Mouse (Mus musculus) liver, embryonic 15.5 days (tissue): ENCODE measurements at regions not wholly inside any gene's neighbourhood (a gene's known extent, or its start where the extent isn't known, plus 50 kb on each side); places are given as distances from the start of the nearest gene placed in this dataset.

ENCODE experiments used
- ATAC-seq: fragments of 200-750 bp; cut with Nextera tagmentation; 2 replicates; pipeline ENCODE4 v1.8.0; 2017; ENCODE audit warnings: moderate number of reproducible peaks, mild to moderate bottlenecking, moderate library complexity; ENCODE audit not compliant: insufficient read depth
- H3K27ac ChIP-seq: fragments of 300-500 bp; sonication (generic); replicated peaks from 2 replicates; pipeline ENCODE4 v1.5.1; 2015; ENCODE audit warnings: mild to moderate bottlenecking, inconsistent platforms
- H3K27me3 ChIP-seq: fragments of 300-500 bp; sonication (generic); 2 replicates; pipeline ENCODE4 v1.6.1; 2015; ENCODE audit warnings: mild to moderate bottlenecking, inconsistent platforms
- H3K36me3 ChIP-seq: fragments of 300-500 bp; sonication (generic); replicated peaks from 2 replicates; pipeline ENCODE4 v1.6.1; 2015; ENCODE audit warnings: moderate library complexity, mild to moderate bottlenecking, inconsistent platforms
- H3K4me1 ChIP-seq: fragments of 300-500 bp; sonication (generic); replicated peaks from 2 replicates; pipeline ENCODE4 v1.6.1; 2015; ENCODE audit warnings: inconsistent platforms
- H3K4me2 ChIP-seq: fragments of 300-500 bp; sonication (generic); 2 replicates; pipeline ENCODE4 v1.6.1; 2015; ENCODE audit warnings: moderate library complexity, mild to moderate bottlenecking, inconsistent platforms
- H3K4me3 ChIP-seq: fragments of 300-500 bp; sonication (generic); replicated peaks from 2 replicates; pipeline ENCODE4 v1.5.1; 2015; ENCODE audit warnings: mild to moderate bottlenecking, inconsistent platforms
- H3K9ac ChIP-seq: fragments of 300-500 bp; sonication (generic); 2 replicates; pipeline ENCODE4 v1.6.1; 2015; ENCODE audit warnings: moderate library complexity, mild to moderate bottlenecking, inconsistent platforms
- H3K9me3 ChIP-seq: fragments of 300-500 bp; sonication (generic); replicated peaks from 2 replicates; pipeline ENCODE4 v1.6.1; 2016; ENCODE audit warnings: inconsistent platforms
- WGBS: fragments of 180-500 bp; shearing (Covaris S2); methylation state at CpG from one replicate; pipeline ENCODE4 v1.1.7; 2015; ENCODE audit warnings: mixed read lengths; ENCODE audit not compliant: insufficient replicate concordance; 5-methylcytosine and 5-hydroxymethylcytosine counted together

GRCm38 (mm10) chr3:77758840-77759361, 1527.4 kb downstream of the Rapgef2 start:
- H3K4me3 ChIP-seq: no peak overlapping the region
- WGBS: 49% methylated on average over 3 of the region's 3 CpGs
- H3K9ac ChIP-seq: no peak overlapping the region
- ATAC-seq: no peak
- no peaks in the 10 kb centered on the region for H3K9me3 ChIP-seq
- no peak overlapping the region for H3K27ac ChIP-seq
- no peaks in the 10 kb centered on the region for H3K36me3 ChIP-seq
- H3K27me3 ChIP-seq: no peaks in the 10 kb centered on the region
- H3K4me2 ChIP-seq: no peak overlapping the region
- no peaks in the 10 kb centered on the region for H3K4me1 ChIP-seq

DNA sequence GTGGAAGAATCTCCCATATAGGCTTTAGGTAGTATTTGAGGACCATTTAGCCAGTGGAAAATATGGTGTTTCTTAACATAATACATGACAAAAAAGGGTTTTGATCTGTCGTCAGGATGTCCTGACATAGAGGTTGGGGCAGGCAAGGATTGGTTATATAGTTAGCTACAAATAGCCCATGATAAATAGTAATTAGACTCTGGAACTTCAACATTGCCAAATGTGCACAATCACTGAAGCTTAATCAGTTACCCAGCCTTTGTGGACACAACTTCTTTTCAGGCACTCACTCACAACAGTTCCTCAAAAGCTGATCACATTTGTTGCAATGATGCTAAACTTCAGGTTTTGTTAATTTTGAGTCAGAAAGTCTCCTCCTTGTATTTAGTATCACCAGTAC, 1528.0 kb downstream of the Rapgef2 start:
- Histone ChIP-seq H3K4me1 (no peaks in the 10 kb centered on the region), H3K4me2 (no peak overlapping the region), H3K36me3 (no peaks in the 10 kb centered on the region), H3K4me3 (no peak overlapping the region), H3K27me3 (no peaks in the 10 kb centered on the region), H3K27ac (no peak overlapping the region), H3K9me3 (no peaks in the 10 kb centered on the region), H3K9ac (no peak overlapping the region)
- ATAC-seq: no peak
- WGBS: 58% methylated on average over 1 of the region's 1 CpGs

GRCm38 (mm10) chr3:77742146-77742545, 1544.2 kb downstream of the Rapgef2 start:
- Histone ChIP-seq H3K4me3 (no peak overlapping the region), H3K27me3 (no peaks in the 10 kb centered on the region), H3K9ac (no peak overlapping the region), H3K9me3 (no peaks in the 10 kb centered on the region), H3K4me2 (no peak overlapping the region), H3K4me1 (no peaks in the 10 kb centered on the region), H3K36me3 (no peaks in the 10 kb centered on the region), H3K27ac (no peak overlapping the region)
- ATAC-seq: no peak
- 77% methylated on average over 3 of the region's 3 CpGs for WGBS

- Histone ChIP-seq H3K27me3 (no peaks in the 10 kb centered on the region), H3K4me2 (no peak overlapping the region), H3K36me3 (no peaks in the 10 kb centered on the region), H3K27ac (no peak overlapping the region), H3K9ac (no peak overlapping the region), H3K4me1 (no peaks in the 10 kb centered on the region), H3K9me3 (no peaks in the 10 kb centered on the region), H3K4me3 (no peak overlapping the region)
- no peak for ATAC-seq
- 42% methylated on average over 1 of the region's 1 CpGs for WGBS
These were observed 1568.5 kb downstream of the Rapgef2 start for GRCm38 (mm10) chr3:77717840-77718239.

DNA sequence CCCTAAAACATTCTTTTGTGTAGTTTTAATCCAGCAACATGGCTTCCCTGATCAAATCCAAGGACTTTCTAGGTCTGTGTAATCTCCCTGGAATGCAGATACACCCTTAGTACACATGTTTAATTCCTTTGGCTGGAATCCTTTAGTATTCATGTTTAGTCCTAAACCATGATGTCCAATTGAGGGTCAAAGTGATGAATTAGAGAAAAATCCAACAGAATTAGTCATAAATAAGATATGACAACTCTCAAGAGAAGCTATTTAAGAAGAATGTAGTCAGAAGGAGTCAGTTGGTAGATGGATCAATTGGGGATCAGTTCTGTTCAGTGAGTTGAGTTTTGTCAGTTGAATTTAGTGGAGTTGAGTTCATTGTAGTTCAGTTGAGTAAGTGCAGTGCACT, 1590.7 kb downstream of the Rapgef2 start:
- H3K9ac ChIP-seq: no peak overlapping the region
- no peaks in the 10 kb centered on the region for H3K4me1 ChIP-seq
- no peaks in the 10 kb centered on the region for H3K36me3 ChIP-seq
- no peak overlapping the region for H3K4me2 ChIP-seq
- no peaks in the 10 kb centered on the region for H3K9me3 ChIP-seq
- H3K27me3 ChIP-seq: no peaks in the 10 kb centered on the region
- ATAC-seq: no peak
- H3K27ac ChIP-seq: no peak overlapping the region
- H3K4me3 ChIP-seq: no peak overlapping the region

DNA sequence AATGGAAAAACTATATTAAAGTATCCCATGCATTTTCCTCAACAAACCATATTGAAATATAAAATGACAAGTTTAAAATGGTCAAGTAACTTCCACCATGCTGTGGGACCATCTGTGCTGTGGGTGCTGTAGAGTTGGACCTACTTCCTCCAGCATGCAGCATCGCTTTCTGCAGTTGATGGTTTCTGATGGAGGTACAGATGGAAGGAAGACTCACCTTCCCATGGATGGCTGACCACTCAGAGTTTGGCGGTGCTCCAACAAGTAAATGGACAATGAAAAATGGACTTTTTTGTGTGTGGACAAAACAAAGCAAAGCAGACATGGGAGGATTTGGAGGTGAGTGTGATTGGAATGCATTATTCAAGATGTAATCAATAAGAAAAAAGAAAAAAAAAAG, 1592.3 kb downstream of the Fstl5 start:
- 60% methylated on average over 2 of the region's 2 CpGs for WGBS
- no peak overlapping the region for H3K27ac ChIP-seq
- no peaks in the 10 kb centered on the region for H3K36me3 ChIP-seq
- no peak overlapping the region for H3K4me2 ChIP-seq
- ATAC-seq: no peak
- H3K9ac ChIP-seq: no peak overlapping the region
- H3K4me3 ChIP-seq: no peak overlapping the region
- no peaks in the 10 kb centered on the region for H3K9me3 ChIP-seq
- H3K4me1 ChIP-seq: no peaks in the 10 kb centered on the region
- H3K27me3 ChIP-seq: no peaks in the 10 kb centered on the region

- no peak overlapping the region for H3K4me2 ChIP-seq
- no peaks in the 10 kb centered on the region for H3K4me1 ChIP-seq
- H3K9me3 ChIP-seq: no peaks in the 10 kb centered on the region
- no peaks in the 10 kb centered on the region for H3K27me3 ChIP-seq
- no peak overlapping the region for H3K27ac ChIP-seq
- 74% methylated on average over 3 of the region's 3 CpGs for WGBS
- no peak for ATAC-seq
- H3K4me3 ChIP-seq: no peak overlapping the region
- no peaks in the 10 kb centered on the region for H3K36me3 ChIP-seq
- H3K9ac ChIP-seq: no peak overlapping the region
These were observed 1579.8 kb downstream of the Fstl5 start for GRCm38 (mm10) chr3:77653881-77654280.
